Mouse (Mus musculus) left cerebral cortex, adult 11 months (tissue): ENCODE measurements around the gene Grwd1.
"Not testable (repeated sequence)": the region's sequence is repeated elsewhere in the genome, so short reads cannot be mapped to it uniquely, and the experiment has no call there.

Experiments used
- DNase-seq: peaks from one replicate; pipeline ENCODE4 v3.0.0; 2022; ENCODE audit warnings: low spot score

The Grwd1 gene

DNA sequence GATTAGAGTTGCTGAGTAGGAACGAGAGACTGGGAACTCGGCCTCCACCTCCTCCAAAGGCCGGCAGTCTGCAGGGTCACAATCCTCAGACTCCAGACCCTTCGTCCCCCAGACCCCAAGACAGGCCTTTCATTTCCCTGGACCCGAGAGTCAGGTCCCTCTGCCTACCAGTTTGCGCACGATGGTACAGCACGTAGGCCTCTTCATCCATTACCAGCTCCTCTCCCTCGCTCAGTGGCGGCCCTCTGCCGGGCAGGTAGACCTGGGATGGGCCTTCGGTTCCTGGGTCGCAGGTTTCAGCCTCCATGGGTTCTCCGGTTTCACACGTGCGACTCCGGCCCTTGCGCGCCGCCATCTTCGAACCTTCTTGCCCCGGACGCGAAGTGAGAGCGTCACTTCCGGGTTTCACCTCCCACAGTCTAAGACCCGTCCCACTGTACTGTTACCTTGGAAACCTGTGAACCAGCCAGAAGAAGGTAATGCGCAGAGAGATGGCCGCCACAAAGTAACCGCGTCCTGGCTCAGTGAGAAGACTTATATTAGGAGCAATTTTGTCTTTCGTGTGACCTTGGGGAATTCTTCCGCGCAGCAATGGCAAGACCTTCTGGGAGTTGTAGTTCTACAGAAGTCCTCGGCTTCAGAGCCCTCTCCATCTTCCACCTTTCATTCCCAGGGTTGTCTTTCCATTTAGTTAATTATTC lies at the start of gene Grwd1:
TSS of gene Grwd1 (minus strand) at position 518 of the 701 bp plus-strand sequence.
- peak; percentile 81 for DNase-seq

DNA sequence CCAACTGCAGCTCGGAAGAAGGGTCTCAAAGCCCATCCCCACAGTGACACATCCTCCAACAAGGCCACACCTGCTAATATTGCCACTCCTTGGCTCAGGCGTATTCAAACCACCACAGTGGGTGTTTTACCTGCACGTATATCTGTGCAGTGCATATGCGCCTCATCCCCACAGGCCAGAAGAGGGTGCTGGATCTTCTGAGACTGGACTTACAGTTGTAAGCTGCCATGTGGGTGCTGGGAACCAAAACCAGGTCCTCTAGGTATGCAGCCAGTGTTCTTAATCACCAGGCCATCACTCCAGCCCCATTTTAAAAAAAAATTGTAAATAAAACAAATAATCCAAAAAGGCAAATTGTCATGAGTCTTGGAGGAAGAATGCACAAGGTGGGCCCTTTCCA lies 49.8 kb upstream of the Grwd1 start:
- DNase-seq, result no peak

DNA sequence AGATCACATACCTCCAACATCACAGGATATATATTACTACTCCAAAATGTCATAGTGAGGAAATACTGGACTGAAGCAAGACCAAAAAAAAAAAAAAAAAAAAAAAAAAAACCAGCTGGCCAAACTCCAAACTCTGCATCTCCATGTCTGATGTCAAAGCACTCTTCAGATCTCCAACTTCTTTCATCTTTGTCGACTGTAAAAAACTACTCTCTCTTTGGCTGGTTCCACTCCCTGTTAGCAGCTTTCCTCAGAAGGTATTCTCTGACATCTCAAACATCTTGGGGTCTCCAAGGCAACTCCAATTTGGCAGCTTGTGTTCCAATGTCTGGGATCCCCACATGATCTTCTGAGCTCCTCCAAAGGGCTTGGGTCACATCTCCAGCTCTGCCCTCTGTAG lies 47.5 kb upstream of the Grwd1 start, which contains the start of gene Grin2d:
TSS of gene Grin2d (minus strand) at position 101 of the 400 bp plus-strand sequence.
- not testable (repeated sequence) for DNase-seq

DNA sequence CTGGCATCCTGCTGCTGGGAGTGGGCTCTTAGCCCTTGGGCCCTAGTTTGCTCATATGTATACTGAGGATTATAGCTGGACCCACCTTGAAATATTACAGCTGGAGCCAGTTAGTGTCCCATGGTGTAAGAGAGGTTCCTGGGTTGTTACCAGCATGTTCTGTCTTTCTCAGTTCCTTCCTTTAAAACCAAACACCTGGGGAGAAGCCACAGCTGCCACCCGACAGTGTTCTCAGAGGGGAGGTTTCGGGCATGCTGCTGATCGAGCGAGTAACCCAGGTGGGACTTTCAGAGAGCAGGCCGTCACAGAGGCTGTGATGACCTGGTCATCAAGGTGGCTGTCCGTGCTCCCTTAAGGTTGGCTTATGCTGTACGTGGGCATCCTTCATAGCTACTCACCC lies 46.2 kb upstream of the Grwd1 start:
- DNase-seq, result no peak

DNA sequence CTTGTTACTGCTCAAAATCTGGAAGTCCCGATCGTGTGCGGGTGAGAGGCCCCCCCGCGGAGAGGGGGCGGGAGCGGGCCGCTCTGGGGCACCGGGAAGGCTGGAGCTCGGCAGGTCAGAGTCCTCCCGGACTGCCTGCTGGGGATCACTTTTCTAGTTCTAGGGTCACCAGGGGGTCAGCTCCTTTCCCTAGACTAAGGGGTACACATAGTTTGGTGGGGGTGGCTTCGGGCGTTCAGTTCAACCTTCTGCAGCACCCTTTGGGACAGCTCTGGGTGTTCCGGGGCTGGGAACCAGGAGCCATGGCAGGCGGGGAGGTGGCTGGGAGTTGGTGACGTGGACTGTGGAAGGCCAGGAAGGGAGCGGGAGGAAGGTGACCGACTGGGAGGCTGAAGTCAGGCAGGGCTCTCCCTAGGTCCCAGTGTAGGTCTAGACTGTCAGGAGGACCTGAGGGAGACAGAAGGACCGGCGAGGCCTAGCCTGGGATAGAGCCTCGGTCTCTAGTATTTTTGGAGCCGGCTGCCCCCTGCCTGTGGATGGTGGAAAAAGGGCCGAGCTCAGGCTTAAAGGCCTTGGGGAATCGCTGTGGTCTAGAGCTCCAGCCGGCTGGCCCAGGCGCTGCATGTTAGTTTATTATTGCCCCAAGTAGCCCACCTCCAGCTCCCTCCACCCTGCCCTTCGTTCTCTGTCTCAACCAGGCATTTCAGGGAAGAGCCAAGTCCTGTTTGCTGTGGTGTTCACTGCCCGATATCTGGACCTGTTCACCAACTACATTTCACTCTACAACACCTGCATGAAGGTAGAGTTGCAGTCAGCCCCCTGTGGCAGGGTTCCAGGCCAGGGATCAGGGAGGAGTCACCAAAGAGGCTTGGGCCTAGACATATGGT lies 42.6 kb upstream of the Grwd1 start:
- DNase-seq, result no peak

DNA sequence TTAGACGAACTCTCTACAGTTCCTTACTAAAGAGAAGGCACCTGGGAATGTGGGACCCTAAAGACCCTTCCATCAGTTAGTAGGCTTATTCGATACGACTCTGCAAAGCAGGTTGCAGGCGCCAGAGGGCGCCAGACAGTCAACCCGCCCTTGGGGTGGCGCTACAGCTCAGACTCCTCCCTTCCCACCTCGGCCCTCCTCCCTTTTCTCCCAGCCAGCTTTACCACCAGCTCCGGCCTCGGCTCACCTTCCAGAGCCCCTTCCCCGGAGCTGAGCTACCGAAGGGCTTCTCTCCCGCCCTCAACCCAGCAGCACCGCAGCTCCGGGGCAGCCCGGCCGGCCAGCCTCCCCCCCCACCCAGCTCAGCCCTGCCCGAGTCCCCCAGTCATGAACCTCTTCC lies 41.9 kb upstream of the Grwd1 start, which contains the start of gene Kdelr1:
TSS of gene Kdelr1 (plus strand) at position 149 of the 400 bp plus-strand sequence.
- DNase-seq, result peak; percentile 77

DNA sequence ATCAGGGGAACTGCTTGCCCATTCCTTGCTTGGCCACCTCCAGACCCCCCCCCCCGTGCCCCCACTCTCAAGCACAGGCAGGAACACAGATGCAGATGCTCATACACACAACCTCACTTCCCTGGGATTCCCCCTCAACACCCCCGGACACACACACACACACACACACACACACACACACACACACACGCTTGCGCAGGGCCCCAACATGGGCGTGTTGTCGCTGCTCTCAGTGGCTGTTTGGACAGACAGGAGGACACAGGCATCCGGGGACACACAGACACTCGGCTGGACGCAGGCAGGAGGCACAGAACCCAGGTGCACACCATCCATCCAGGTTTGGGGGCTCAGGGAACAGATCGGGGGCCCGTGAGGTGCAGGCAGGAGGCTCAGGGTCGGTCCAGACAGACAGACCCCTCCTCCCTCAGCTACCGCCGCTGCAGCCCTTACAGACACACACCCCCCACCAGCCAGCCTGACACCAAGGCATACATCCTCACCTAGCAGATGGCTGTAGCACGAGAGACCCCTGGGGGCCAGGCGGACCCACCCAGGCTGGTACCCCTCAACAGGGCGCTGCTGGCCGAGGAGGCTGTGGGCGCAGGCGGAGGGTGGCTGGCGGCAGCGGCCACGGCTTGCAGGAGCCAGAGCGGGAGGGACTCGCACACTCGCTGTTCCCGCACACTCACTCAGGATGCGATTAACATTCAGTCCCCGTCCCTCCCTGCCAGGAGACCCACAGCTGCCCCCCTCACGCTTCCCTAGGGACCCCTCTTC lies 39.7 kb upstream of the Grwd1 start:
- no peak for DNase-seq

DNA sequence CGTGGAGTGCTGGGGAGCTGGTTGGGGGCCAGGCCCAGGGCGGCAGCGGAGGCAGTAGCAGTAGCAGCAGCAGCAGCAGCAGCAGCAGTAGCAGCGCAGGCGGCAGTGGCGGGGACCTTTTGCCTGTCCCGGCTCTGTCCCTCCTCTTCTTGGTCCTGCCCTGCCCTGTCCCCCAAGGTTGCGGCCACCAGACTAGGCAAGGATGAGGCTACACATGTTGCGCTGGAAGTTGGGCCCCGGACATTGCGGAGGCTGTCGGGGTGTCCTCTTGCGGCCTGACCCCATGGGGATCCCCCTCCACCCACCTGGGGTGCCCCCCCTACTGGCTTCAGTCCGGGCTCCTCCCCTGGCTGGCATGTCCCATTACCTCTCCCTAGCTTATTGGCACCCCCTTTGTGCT lies 39.0 kb upstream of the Grwd1 start:
- DNase-seq, result no peak

DNA sequence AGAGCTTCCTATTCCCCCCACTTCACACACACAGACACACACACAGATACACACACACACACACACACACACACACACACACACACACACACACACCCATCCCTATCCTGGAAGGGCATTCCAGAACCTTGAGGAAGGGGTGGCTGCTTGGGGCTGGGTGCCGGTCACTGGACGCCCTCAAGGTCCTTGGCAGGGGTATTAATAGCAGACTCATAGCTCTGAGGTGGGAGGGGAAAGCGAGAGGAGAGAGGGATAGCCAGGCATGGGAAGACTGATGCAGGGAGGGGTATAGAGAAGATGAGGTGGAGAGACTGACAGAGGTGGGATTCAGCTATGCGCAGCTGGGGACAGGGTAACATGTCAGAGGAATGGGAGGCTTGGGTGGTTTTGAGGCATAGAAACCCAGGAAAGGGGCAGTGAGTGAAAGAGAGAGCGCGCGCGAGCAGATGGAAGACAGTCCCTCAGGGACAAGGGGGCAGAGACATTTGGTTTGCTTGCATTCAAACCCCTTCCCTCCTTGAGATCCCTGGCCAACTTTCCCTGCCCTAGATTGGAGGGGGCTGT lies 38.4 kb upstream of the Grwd1 start:
- no peak for DNase-seq

DNA sequence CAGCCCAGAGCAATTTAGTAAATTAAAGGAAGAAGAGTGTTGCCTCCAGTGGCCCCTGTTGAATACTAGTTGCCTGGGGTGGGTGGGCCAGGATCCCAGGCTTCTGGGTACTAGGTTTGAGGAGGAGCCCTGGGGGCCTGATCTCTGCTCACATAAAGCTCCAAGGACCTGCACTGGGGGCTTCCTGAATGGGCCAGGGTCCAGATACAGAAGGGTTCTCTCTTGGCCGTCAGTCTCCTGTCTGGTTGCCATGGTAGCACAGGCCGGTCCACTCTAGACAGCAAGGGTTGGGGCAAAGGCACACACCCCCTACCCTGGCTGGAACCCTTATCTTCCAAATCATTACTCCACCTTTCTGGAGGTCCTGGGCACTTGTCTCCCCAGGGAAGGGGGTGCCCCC lies 37.1 kb upstream of the Grwd1 start:
- DNase-seq, result no peak

DNA sequence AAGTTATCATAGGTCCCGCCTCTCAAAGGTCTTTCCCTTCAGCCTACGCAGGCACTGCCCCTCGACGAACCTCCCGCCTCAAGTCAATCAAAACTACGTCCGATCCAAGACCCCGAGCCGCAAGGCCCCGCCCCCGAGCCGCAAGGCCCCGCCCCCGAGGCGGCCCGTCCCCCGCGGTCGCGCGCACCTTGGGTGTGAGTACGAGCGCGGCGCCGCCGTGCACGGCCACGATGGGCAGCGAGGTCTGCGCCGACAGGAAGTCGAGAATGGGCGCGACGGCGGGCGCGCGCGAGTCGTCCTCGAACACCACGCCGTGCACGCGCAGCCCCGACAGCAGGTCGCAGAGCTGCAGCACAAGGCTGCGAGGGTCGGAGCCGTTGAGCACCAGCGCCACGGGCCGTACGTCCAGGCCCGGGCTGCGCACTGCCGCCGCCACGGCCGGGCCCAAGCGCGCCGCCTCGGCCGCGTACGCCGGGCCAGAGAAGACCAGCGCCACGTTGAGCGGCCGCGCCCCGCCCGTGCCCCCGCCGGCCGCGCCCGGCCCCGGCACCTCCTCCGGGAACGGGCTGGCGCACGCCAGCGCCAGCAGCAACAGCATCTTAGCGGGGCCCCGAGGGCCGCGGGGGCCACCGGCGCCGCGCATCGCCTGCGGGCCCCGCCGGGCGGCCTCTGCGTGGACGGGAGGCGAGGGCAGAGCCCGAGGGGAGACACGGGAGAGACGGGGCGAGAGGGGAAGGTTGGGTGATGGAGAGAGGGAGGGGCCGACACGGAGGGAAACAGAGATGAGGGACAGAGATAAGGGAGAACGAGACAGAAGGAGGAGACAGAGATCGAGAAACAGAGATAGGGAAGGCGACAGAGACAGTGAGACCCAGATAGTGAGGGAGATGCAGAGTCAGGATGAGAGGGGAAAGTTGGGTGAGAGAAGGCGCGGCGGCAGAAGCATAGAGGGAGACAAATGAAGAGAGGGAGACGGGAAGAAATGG lies 35.5 kb upstream of the Grwd1 start:
- DNase-seq, result peak; percentile 74

DNA sequence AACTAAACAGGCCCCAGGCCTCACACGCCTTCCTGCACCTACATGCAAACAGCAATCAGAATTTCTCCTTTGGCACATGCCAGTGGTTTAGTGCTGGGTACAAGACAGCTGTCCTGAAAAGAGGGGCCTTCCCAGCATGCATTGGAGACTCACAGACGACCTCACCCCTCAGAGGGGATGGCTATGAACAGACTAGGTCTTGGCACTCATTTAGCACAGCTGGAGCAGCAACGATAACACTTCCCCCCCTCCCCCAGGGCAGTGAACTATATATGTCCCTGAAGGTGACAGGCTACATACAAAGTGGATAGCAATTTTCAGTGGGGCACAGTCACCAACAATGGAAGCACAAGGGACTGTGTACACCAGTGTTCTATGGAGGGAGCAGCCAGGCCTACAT lies 33.7 kb upstream of the Grwd1 start:
- DNase-seq, result no peak

DNA sequence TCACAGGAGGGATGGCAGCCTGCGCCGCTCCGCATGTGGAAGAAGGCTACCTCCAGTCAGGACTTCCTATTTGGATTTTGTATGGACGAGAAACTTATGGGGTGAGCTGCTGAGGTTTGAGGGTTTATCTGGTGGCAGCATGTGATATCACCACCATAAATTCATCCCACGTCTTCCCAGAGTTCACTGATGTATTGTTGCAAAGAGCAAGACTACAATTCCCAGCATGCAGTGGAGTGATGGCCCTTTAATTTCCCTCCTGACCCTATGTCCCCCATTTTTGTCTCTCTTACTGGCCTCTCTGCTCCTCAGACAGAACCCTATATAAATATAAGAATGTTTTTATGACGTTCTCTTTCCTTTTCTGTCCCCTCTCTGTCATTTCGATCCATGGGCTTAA lies 32.1 kb upstream of the Grwd1 start:
- DNase-seq, result no peak

DNA sequence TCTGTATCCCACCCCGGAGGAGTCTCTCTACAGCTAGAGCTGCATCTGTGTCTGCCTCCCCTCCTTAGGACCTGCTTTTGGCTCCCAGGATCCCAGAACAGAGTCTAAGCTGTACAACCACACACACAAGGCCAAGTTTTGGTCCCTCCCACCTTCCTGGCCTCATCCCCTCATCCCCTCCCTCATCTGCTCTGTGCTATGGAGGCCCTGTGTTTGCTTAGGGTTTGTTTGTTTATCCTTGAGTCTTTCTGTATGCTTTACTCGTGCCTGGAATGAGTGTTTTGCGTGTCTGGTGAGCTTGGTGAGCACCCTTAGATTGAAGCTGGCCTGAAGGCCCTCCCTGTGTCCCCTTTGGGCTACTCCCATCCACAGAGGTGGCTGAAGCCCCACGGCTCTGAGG lies 28.3 kb upstream of the Grwd1 start:
- DNase-seq, result no peak

DNA sequence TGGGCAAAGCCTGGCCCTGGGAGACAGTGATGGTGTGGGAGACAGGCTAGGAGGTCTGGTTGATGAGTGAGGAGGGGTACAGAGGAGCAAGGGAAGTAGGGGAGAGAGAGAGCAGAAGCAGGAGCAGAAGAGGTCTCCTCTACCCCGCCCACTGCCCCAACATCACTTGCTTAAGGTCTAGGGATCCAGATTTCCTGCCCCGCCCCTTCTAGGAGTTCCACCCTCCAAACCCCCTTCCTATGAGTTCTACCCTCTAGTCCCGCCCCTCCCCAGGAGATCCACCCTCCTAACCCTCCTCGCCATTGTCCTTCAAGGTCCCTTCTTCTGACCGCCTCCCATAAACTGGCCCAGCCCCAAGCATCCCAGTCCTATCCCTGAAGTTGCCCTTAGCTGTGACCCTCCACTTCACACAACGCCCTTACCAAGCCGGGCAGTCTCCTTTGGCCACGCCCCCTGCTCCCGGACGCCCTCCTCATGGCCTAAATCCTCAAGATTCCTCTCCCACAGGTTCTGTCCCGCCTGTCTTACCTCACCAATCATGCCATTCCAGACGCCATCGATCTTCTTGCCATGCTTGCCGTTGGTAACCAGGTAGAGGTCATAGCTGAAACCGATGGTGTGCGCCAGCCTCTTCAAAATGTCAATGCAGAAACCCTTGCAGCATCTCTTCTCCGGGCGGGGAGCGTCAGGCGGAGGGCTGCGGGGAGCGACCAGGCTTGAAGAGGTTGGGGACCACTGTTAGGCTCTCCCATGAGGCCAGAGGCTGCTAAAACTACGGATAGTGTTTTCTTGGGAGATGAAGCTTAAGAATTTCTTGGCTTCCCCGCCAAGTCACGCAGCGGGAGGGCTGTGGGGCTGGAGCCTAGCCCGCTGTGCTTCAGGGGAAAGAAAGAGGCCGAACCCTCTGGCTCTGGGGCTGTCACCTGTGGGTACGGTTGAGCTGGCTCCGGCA lies 26.5 kb upstream of the Grwd1 start:
- DNase-seq, result no peak

DNA sequence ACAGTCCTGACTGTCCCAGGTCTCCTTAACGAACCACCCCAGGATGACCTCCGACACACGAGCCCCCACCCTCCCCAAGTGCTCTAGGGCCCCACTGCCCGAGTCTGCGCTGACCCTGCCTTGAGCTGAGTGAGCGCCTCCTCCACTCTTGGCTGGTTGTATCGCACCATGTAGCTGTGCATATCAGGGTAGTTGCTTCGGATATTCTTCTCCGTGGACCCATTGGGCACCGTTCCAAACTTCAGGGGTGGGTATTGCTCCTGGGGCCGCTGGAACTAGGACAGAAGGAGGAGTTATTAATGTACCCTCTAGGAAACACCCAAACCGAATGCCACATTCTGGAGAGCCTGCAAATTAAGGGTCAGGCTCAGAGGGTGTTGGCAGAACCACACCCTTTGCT lies 22.3 kb upstream of the Grwd1 start:
- no peak for DNase-seq

DNA sequence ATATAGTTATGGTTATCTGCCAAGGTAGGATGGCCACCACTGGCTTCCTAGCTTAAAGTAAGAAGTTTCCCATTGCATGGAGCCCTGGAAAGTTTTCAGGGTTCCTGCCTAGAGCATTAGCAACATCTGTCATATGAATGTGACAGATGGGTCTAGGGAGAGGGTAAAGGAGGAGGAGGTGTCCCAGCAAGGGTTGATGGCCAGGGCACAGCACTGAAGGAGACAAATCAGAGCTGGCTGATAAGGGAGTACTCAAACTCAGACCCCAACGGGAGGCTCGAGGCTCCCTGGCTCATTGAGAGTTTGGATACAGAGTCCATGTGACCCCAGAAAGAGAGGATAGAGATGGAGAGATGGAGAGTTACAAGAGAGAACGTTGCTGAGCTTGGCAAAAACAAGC lies 19.9 kb upstream of the Grwd1 start:
- DNase-seq, result no peak

DNA sequence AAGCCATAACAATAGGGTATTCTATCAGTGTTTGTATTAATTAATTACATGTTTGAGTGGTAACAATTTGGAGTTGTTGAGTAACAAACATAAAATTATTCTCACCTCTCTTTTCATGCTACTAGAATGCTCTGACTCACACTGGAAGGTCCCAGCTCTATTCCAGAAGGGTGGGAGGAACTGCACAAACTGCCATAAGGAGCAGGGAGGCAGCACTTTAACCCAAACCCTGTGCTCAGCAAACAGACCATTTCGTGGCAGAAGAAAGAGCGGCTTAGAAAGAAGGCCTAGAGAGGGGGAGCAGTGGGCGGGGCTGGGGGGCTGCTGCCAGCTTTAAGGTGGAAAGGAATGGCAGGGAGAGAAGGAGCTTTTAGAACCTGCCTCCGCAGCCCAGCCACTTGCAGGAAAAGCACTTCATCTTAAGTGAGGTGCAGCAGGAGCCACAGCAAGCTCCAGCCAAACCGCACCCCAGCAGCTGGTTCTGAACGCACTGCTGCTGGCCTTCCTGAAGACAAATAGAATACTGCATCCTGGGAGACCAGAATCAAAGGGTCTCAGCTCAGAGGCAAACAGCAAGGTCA lies 17.8 kb upstream of the Grwd1 start:
- no peak for DNase-seq
